In genomic region chr3:69315810-69316390, GRCm38 (mm10) we compare ENCODE assay signal across 8 mouse cellular contexts. TPM values are rescaled to one million over a fixed set of nuclear protein-coding genes. Genes with fewer than 3 reads are reported as not detected.
A peak's percentile ranks its signal among the peaks of the same experiment; 100 is the strongest.
DNase-seq lines count a peak whose midpoint lies in the region; ATAC-seq lines count a peak whose summit lies in the region.

No protein-coding gene starts in this region.

- H3K9me3 ChIP-seq in kidney, embryonic 16.5 days (ENCODE audit: low read length) = no peaks in the 10 kb centered on the region
- no peaks in the 10 kb centered on the region for H3K9me3 ChIP-seq in embryonic facial prominence, embryonic 11.5 days (replicated peaks; ENCODE audit: control insufficient read depth, low read length)
- H3K9me3 ChIP-seq in intestine, embryonic 15.5 days = no peaks in the 10 kb centered on the region

- H3K9ac ChIP-seq in kidney, embryonic 16.5 days (replicated peaks; ENCODE audit: low read length) = peak overlapping the region; percentile 72
- peak overlapping the region; percentile 78 for H3K9ac ChIP-seq in embryonic facial prominence, embryonic 11.5 days (replicated peaks; ENCODE audit: low read length)
- peak overlapping the region; percentile 68 for H3K9ac ChIP-seq in intestine, embryonic 15.5 days

- H3K27ac ChIP-seq in kidney, embryonic 16.5 days (ENCODE audit: low read length) = peak overlapping the region; percentile 55
- peak overlapping the region; percentile 53 for H3K27ac ChIP-seq in embryonic facial prominence, embryonic 11.5 days (replicated peaks; ENCODE audit: low read depth, low read length)
- H3K27ac ChIP-seq in intestine, embryonic 15.5 days = peak overlapping the region; percentile 79

- H3K4me1 ChIP-seq in kidney, embryonic 16.5 days (ENCODE audit: insufficient read depth, low read length) = peaks cover 20% of the 10 kb centered on the region
- H3K4me1 ChIP-seq in embryonic facial prominence, embryonic 11.5 days (ENCODE audit: control insufficient read depth, insufficient read depth, low read length) = no peaks in the 10 kb centered on the region
- H3K4me1 ChIP-seq in intestine, embryonic 15.5 days (replicated peaks) = peaks cover 16% of the 10 kb centered on the region

- peak overlapping the region; percentile 71 for H3K4me2 ChIP-seq in kidney, embryonic 16.5 days (replicated peaks; ENCODE audit: low read depth, low read length)
- peak overlapping the region; percentile 81 for H3K4me2 ChIP-seq in embryonic facial prominence, embryonic 11.5 days (ENCODE audit: low read depth, low read length)
- H3K4me2 ChIP-seq in intestine, embryonic 15.5 days (replicated peaks) = peak overlapping the region; percentile 95

- H3K4me3 ChIP-seq in kidney, embryonic 16.5 days (ENCODE audit: low read length) = peak overlapping the region; percentile 64
- H3K4me3 ChIP-seq in embryonic facial prominence, embryonic 11.5 days (ENCODE audit: low read depth, low read length) = peak overlapping the region; percentile 63
- peak overlapping the region; percentile 67 for H3K4me3 ChIP-seq in intestine, embryonic 15.5 days (replicated peaks)

- H3K27me3 ChIP-seq in kidney, embryonic 16.5 days (ENCODE audit: insufficient read depth, low read length) = no peaks in the 10 kb centered on the region
- no peaks in the 10 kb centered on the region for H3K27me3 ChIP-seq in embryonic facial prominence, embryonic 11.5 days (ENCODE audit: control insufficient read depth, insufficient read depth, low read length)
- no peaks in the 10 kb centered on the region for H3K27me3 ChIP-seq in intestine, embryonic 15.5 days (replicated peaks)

- ATAC-seq in kidney, embryonic 16.5 days (ENCODE audit: low FRiP score, low TSS enrichment) = peak; percentile 62
- ATAC-seq in embryonic facial prominence, embryonic 11.5 days (replicated peaks; ENCODE audit: insufficient number of reproducible peaks, low FRiP score, low TSS enrichment, low read depth) = peak; percentile 53
- ATAC-seq in intestine, embryonic 15.5 days = peak; percentile 63
- ATAC-seq in monocyte, adult 5-6 weeks (replicated peaks; ENCODE audit: insufficient number of reproducible peaks, low FRiP score, low TSS enrichment, poor library complexity, severe bottlenecking) = peak; percentile 27

- no peak for DNase-seq in kidney, adult 8-10 months
- no peak for DNase-seq in embryonic facial prominence, embryonic 11.5 days (ENCODE audit: low spot score)
- DNase-seq in c-Kit-positive CD71-positive TER-119-positive erythroid progenitor cells, embryonic 14.5 days (ENCODE audit: low spot score) = no peak
- DNase-seq in spleen, adult 18-20 months = no peak
- DNase-seq in kidney, adult 18-20 months = no peak

- H3K36me3 ChIP-seq in kidney, embryonic 16.5 days (ENCODE audit: insufficient read depth, low read length) = no peaks in the 10 kb centered on the region
- H3K36me3 ChIP-seq in embryonic facial prominence, embryonic 11.5 days (replicated peaks; ENCODE audit: control insufficient read depth, insufficient read depth, low read depth, low read length) = no peaks in the 10 kb centered on the region
- no peaks in the 10 kb centered on the region for H3K36me3 ChIP-seq in intestine, embryonic 15.5 days

- WGBS in kidney, embryonic 16.5 days = 1% methylated on average over 18 of the region's 18 CpGs
- WGBS in embryonic facial prominence, embryonic 11.5 days = under 1% methylated on average over 18 of the region's 18 CpGs
- WGBS in intestine, embryonic 15.5 days = 1% methylated on average over 18 of the region's 18 CpGs

RNA-seq across cellular contexts. Expression of gene Ppm1l, which starts 0.8 kb away (rescaled TPM):
- 5.7 and 6.0 TPM in 2 replicates for polyA plus RNA-seq in kidney, embryonic 16.5 days (2015; fragmentation: Nextera tagmentation; extraction: Ambion mirVana)
- polyA plus RNA-seq in embryonic facial prominence, embryonic 11.5 days (2014; fragmentation: Nextera tagmentation; extraction: Ambion mirVana) = 9.3 and 10.4 TPM in 2 replicates
- 4.9 and 5.8 TPM in 2 replicates for polyA plus RNA-seq in intestine, embryonic 15.5 days (2015; fragmentation: Nextera tagmentation; extraction: Ambion mirVana)
- total RNA-seq in monocyte, adult 5-6 weeks (2017) = 1.5 to 3.3 TPM (median 1.5 TPM) in 3 replicates
